Mouse (Mus musculus) CH12.LX (cell line): Measurements from ENCODE around the gene Serpinc1. TPM values are rescaled to one million over a fixed set of nuclear protein-coding genes. Genes with fewer than 3 reads are reported as not detected.

Source experiments
- DNase-seq: peaks from one replicate; pipeline ENCODE4 v3.0.0-alpha.2; 2013; ENCODE audit errors: extremely low read depth
- H3K27ac ChIP-seq: 2 replicates; pipeline ENCODE4 v1.5.1; 2012; ENCODE audit warnings: low read depth, mild to moderate bottlenecking, control low read depth, moderate library complexity; ENCODE audit not compliant: insufficient read depth
- H3K27me3 ChIP-seq: replicated peaks from 2 replicates; pipeline ENCODE3; 2012; ENCODE audit warnings: inconsistent platforms
- H3K36me3 ChIP-seq, 2 experiments: replicated peaks in 1 of 2; 2 replicates each; pipeline versions ENCODE3 to v1.6.1; 2012; ENCODE audit warnings: inconsistent platforms in 1 of 2, low read length in 1 of 2, mild to moderate bottlenecking in 1 of 2, mixed read lengths in 1 of 2, moderate library complexity in 1 of 2; ENCODE audit not compliant: control insufficient read depth in 1 of 2, insufficient read depth in 1 of 2
- H3K4me1 ChIP-seq, 2 experiments: 2 replicates each; pipeline ENCODE4 v1.6.1; 2012; ENCODE audit warnings: inconsistent platforms in 1 of 2, moderate library complexity in 1 of 2; ENCODE audit not compliant: insufficient read depth in 2 of 2, control insufficient read depth in 1 of 2
- H3K4me2 ChIP-seq: 2 replicates; pipeline ENCODE4 v1.6.1; 2012; ENCODE audit warnings: low read depth, mild to moderate bottlenecking, control low read depth; ENCODE audit not compliant: poor library complexity, insufficient read depth, severe bottlenecking
- H3K4me3 ChIP-seq, 3 experiments: fragments of 150-350 bp in 1 of 3; sonication (generic) in 1 of 3; replicated peaks in 1 of 3; 2 replicates each; pipeline versions ENCODE3 to v1.5.1; 2011 to 2012; ENCODE audit warnings: low read depth in 2 of 3, low read length in 2 of 3, mild to moderate bottlenecking in 2 of 3, moderate library complexity in 2 of 3, control low read depth in 1 of 3, improper control_type of control experiment in 1 of 3, inconsistent platforms in 1 of 3, mixed read lengths in 1 of 3; ENCODE audit not compliant: poor library complexity in 1 of 3
- H3K79me2 ChIP-seq: replicated peaks from 2 replicates; pipeline ENCODE4 v1.6.1; 2012; ENCODE audit warnings: mild to moderate bottlenecking, moderate library complexity; ENCODE audit not compliant: control insufficient read depth, poor library complexity, insufficient read depth, severe bottlenecking; ENCODE audit errors: extremely low read depth
- H3K9ac ChIP-seq: 2 replicates; pipeline ENCODE4 v1.6.1; 2012; ENCODE audit warnings: low read depth, mild to moderate bottlenecking, control low read depth, moderate library complexity; ENCODE audit not compliant: insufficient read depth
- H3K9me3 ChIP-seq: replicated peaks from 2 replicates; pipeline ENCODE3; 2012; ENCODE audit warnings: low read length, inconsistent platforms, mixed read lengths
- CHD2 ChIP-seq: IDR thresholded peaks from 2 replicates; pipeline ENCODE4 v1.6.1; 2011; ENCODE audit warnings: low read length, improper control_type of control experiment
- CTCF ChIP-seq, 2 experiments: IDR thresholded peaks in 1 of 2; conservative IDR thresholded peaks in 1 of 2; 2 replicates each; pipeline ENCODE4 v1.5.1; 2011 to 2012; ENCODE audit warnings: low read depth in 2 of 2, low read length in 2 of 2, improper control_type of control experiment in 1 of 2, inconsistent platforms in 1 of 2, mild to moderate bottlenecking in 1 of 2, moderate library complexity in 1 of 2
- ETS1 ChIP-seq: conservative IDR thresholded peaks from 2 replicates; pipeline ENCODE4 v1.6.1; 2012; ENCODE audit warnings: low read depth, mild to moderate bottlenecking, inconsistent platforms, low read length, improper control_type of control experiment, moderate library complexity
- HCFC1 ChIP-seq: IDR thresholded peaks from 2 replicates; pipeline ENCODE4 v1.6.1; 2012; ENCODE audit warnings: low read depth, mild to moderate bottlenecking, inconsistent platforms, low read length, improper control_type of control experiment
- IRF4 ChIP-seq: IDR thresholded peaks from 2 replicates; pipeline ENCODE4 v1.6.1; 2014; ENCODE audit warnings: low read depth, mild to moderate bottlenecking, inconsistent platforms, low read length, improper control_type of control experiment
- JUN ChIP-seq: IDR thresholded peaks from 2 replicates; pipeline ENCODE4 v1.6.1; 2011; ENCODE audit warnings: low read depth, mild to moderate bottlenecking, low read length, improper control_type of control experiment, moderate library complexity; ENCODE audit not compliant: insufficient read depth
- MAFK ChIP-seq: IDR thresholded peaks from 2 replicates; pipeline ENCODE4 v1.6.1; 2011; ENCODE audit warnings: low read length, improper control_type of control experiment; ENCODE audit not compliant: insufficient replicate concordance
- NELFE ChIP-seq: IDR thresholded peaks from 2 replicates; pipeline ENCODE4 v1.6.1; 2011; ENCODE audit warnings: low read depth, low read length, improper control_type of control experiment
- POLR2A ChIP-seq: IDR thresholded peaks from 2 replicates; pipeline ENCODE4 v1.6.1; 2011; ENCODE audit warnings: low read depth, mild to moderate bottlenecking, improper control_type of control experiment, low read length
- POLR2AphosphoS2 ChIP-seq: IDR thresholded peaks from 2 replicates; pipeline ENCODE4 v1.6.1; 2011; ENCODE audit warnings: low read depth, low read length, improper control_type of control experiment
- SMC3 ChIP-seq: IDR thresholded peaks from 2 replicates; pipeline ENCODE4 v1.6.1; 2011; ENCODE audit warnings: low read depth, low read length, improper control_type of control experiment
- TBP ChIP-seq: conservative IDR thresholded peaks from 2 replicates; pipeline ENCODE4 v1.6.1; 2011; ENCODE audit warnings: low read depth, low read length, improper control_type of control experiment
- TCF12 ChIP-seq: IDR thresholded peaks from 2 replicates; pipeline ENCODE4 v1.6.1; 2014; ENCODE audit warnings: low read depth, mild to moderate bottlenecking, inconsistent platforms, low read length, improper control_type of control experiment
- UBTF ChIP-seq: IDR thresholded peaks from 2 replicates; pipeline ENCODE4 v1.6.1; 2012; ENCODE audit warnings: low read depth, mild to moderate bottlenecking, inconsistent platforms, low read length, improper control_type of control experiment, moderate library complexity
- USF2 ChIP-seq: conservative IDR thresholded peaks from 2 replicates; pipeline ENCODE4 v1.6.1; 2011; ENCODE audit warnings: low read depth, low read length, improper control_type of control experiment
- ZC3H11A ChIP-seq: IDR thresholded peaks from 2 replicates; pipeline ENCODE4 v1.6.1; 2012; ENCODE audit warnings: low read depth, mild to moderate bottlenecking, inconsistent platforms, low read length, improper control_type of control experiment
- ZKSCAN1 ChIP-seq: IDR thresholded peaks from 2 replicates; pipeline ENCODE4 v1.6.1; 2012; ENCODE audit warnings: low read depth, inconsistent platforms, low read length, improper control_type of control experiment, borderline replicate concordance
- dilution Hi-C: fragments of 300-500 bp; cut with MboI; formaldehyde crosslinking; loops from 2 replicates; pipeline ENCODE4 v1.14.3; 2020; ENCODE audit warnings: low sequenced_read_pairs; ENCODE audit not compliant: extremely low pct_unique_long_range_greater_than_20kb, extremely low pct_ligation_motif_present
- in situ Hi-C: fragments of 300-500 bp; cut with MboI; formaldehyde crosslinking; loops from 3 replicates; pipeline ENCODE4 v1.14.3; 2019; ENCODE audit warnings: low sequenced_read_pairs, low pct_ligation_motif_present, low pct_unique_long_range_greater_than_20kb, mixed read lengths
- polyA plus RNA-seq: library from polyadenylated mRNA; unstranded; fragments of >175 nt; gene quantifications from 2 replicates; pipeline ENCODE4 v1.2.1, GENCODE M21; 2012; ENCODE audit warnings: low read depth; ENCODE audit not compliant: insufficient read length
- total RNA-seq, 2 experiments: library from RNA; depleted of rRNA; stranded (reverse); fragments of 300-350 nt in 1 of 2; fragments of >200 nt in 1 of 2; gene quantifications; 2 replicates each; pipeline ENCODE4 v1.2.3; 2012 to 2014

The Serpinc1 gene
- total and polyA plus RNA-seq, 3 experiments = 149 to 204 (median 202) TPM

DNA sequence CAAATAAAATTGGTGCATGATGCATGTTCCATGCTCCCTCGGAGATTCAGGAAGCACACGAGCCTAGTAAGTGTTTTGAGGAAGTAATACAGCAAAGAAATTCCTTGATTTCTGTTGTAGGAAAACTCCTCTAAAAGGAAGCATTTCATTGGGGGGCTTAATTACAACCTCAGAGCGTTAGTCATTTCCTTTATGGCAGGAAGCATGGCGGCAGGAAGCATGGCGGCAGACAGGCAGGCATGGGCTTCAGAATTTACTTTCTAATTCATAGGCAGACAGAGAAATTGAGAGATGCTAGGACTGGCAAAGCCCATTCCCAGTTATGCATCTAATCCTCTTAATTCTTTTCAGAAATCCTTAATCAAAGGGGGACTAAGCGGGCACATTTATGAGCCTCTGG is 15.5 kb downstream of the Serpinc1 start:
- Histone ChIP-seq H3K9me3 (no peaks in the 10 kb centered on the region), H3K36me3 (peaks cover 71 to 87% of the 10 kb centered on the region in 2 experiments), H3K4me3 (no peak overlapping the region), H3K9ac (no peak overlapping the region)
- TF ChIP-seq CTCF (conservative IDR thresholded peaks at IDR 0.05 in 1 of 2, IDR thresholded peaks at IDR 0.05 in 1 of 2; ENCODE audit: low read depth in 2 of 2, low read length in 2 of 2) = no peak
- TF ChIP-seq IRF4 = no peak
- TF ChIP-seq ZC3H11A = no peak
- no peak for TF ChIP-seq HCFC1
- TF ChIP-seq TBP = no peak
- TF ChIP-seq NELFE = no peak
- no peak for TF ChIP-seq SMC3
- TF ChIP-seq UBTF = no peak
- no peak for TF ChIP-seq TCF12
- TF ChIP-seq USF2 = no peak
- no peak for TF ChIP-seq CHD2
- no peak for TF ChIP-seq ETS1
- TF ChIP-seq ZKSCAN1 = no peak
- no peak for TF ChIP-seq POLR2AphosphoS2
- TF ChIP-seq, all 38 proteins: peak for 0
- in situ Hi-C loops (no loop called here), dilution Hi-C loops (no loop called here)
- Histone ChIP-seq H3K4me1 (peaks cover 0 to 15% of the 10 kb centered on the region in 2 experiments; a peak in 2 of 4 replicates), H3K27ac (no peak overlapping the region), H3K27me3 (no peaks in the 10 kb centered on the region), H3K79me2 (peaks cover 6% of the 10 kb centered on the region), H3K4me2 (no peak overlapping the region)
- no peak for DNase-seq

DNA sequence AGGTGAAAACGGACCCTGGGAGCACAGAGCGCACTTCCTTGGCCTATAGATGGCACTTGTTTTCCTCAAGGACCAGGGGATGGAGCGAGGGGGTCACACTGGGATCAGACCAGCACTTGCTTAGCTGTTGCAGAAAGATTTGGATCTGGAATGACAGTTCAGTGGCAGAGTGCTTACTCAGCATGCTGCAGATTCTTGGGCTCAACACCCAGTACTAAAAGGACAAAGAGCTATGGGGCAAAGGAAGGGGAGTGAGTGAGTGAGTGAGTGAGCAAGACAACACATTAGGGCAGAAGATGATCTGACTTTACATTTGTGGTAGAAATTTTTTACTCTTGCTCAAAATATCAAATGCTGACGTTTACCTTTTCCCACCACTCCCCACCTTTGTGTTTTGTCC is 26.6 kb downstream of the Serpinc1 start:
- no peak for DNase-seq
- peaks cover 56 to 84% of the 10 kb centered on the region in 2 experiments for H3K36me3 ChIP-seq
- H3K27me3 ChIP-seq = no peaks in the 10 kb centered on the region
- H3K79me2 ChIP-seq = 0 out of 2 replicates have a peak, but pooled peaks cover 3% of the 10 kb centered on the region
- H3K27ac ChIP-seq = no peak overlapping the region
- dilution Hi-C loops (no loop called here), in situ Hi-C loops (no loop called here)
- TF ChIP-seq MAFK = peak; percentile 56; the same call in 1 of the 2 replicates
- no peak for TF ChIP-seq JUN
- TF ChIP-seq POLR2A = no peak
- H3K4me1 ChIP-seq = 0 out of 4 replicates have a peak, but pooled peaks cover 0 to 6% of the 10 kb centered on the region in 2 experiments
- H3K9me3 ChIP-seq = no peaks in the 10 kb centered on the region
- no peak overlapping the region for H3K9ac ChIP-seq
- H3K4me2 ChIP-seq = no peak overlapping the region
- no peak overlapping the region for H3K4me3 ChIP-seq
